Mouse (Mus musculus): ENCODE data around the gene Gdpgp1.

DNA sequence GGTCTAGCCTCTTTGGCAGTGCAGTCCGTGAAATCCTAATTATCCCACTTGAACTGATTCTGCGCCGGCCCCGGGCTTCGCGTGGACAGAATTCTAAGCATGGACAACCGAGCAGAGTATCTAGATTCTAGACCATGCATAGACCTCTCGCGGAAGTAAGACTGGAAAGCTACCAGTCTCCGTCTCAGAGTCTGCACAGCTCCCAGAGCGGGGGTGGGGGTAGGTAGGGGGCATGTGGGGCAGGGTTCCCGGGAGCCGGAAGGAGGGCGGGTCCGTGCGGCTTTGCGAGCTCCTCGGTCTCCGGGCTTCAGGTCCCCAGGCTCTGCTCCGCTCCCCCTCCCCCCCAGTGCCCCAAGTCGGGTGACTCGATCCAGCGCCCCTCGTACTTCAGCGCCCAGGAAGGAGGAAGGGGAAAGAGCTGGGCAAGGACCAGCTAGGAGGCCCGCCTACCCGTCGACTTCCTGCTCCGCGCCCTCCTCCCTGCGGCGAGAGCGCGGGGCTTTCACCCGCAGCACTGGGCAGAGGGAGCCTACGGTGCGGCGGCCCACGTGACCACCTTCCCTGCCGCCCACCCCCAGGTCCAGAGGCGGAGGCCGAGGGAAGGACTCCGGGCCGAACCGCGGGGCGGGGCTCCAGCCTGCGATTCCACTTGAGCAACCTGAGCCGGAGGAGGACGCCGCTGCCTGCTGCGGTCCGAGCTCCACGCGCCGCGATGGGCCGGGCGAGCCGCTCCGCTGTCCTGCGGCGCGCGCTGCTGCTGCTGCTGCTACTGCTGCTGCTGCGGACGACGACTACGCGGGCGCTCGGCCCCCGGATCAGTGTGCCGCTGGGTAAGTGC, 34.5 kb upstream of the Gdpgp1 start:
- TF ChIP-seq CTCF (IDR thresholded peaks at IDR 0.05; ENCODE audit: low read depth) (no peak), EP300 (IDR thresholded peaks at IDR 0.05; ENCODE audit: low read depth) (no peak)

Data from heart, postnatal 0 days (tissue).